Mouse (Mus musculus) testis, adult 2 months (tissue): ENCODE measurements around the gene Nup88.
A peak's percentile ranks its signal among the peaks of the same experiment; 100 is the strongest.

Experiments
- CTCF ChIP-seq: fragments of 200-500 bp; IDR thresholded peaks from 2 replicates; pipeline ENCODE4 v1.5.1; 2012; ENCODE audit warnings: low read depth, mild to moderate bottlenecking, inconsistent platforms, low read length, moderate library complexity; ENCODE audit not compliant: control insufficient read depth, insufficient read depth, insufficient replicate concordance
- POLR2A ChIP-seq: fragments of 200-500 bp; IDR thresholded peaks from 2 replicates; pipeline ENCODE4 v1.6.1; 2012; ENCODE audit warnings: low read depth, mild to moderate bottlenecking, inconsistent platforms, low read length, moderate library complexity; ENCODE audit not compliant: control insufficient read depth

DNA sequence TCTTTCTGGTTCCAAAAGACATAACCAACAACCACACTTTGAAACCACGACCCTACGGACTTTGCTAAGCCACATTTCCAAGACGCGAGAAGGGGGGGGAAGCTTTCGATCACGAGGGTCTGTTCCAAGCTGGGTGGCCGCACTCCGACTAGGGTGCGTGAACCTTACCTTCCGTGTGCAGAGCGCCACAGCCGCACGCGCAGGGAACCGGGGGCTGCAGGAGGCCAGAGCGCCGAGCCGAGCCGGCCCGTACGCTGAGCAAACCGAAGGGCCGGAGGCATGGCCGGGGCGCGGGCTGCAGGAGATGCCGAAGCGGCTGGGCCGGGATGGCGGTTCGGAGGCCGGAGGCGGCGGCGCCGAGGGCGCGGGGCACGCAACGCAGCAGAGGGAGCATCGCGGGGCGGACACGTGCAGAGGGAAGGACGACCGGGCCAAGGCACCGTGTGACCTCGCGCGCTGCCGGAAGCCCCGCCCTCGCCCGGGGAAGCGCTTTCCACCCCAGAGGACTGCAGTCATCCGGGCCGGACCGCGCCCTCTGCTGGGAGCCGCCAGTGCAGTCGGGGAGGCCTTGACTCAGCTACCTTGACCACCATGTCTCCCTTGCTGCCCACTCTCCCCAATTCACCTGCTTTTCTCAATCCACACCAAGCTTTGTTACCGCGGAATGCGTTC, 12.9 kb upstream of the Nup88 start, which contains the start of gene C1qbp:
- TF ChIP-seq POLR2A (peak; percentile 81), CTCF (peak; percentile 73; the same call in 1 of the 2 replicates)
